Mouse (Mus musculus) kidney, adult 2 months (tissue): ENCODE measurements around the gene Tex45.

Experiments
- CTCF ChIP-seq: fragments of 200-500 bp; conservative IDR thresholded peaks from 2 replicates; pipeline ENCODE4 v1.5.1; 2011; ENCODE audit warnings: low read depth, mild to moderate bottlenecking, control low read depth, low read length, moderate library complexity, mixed read lengths; ENCODE audit not compliant: insufficient read depth, insufficient read length
- POLR2A ChIP-seq: fragments of 200-500 bp; IDR thresholded peaks from one replicate; pipeline ENCODE4 v1.6.1; 2011; ENCODE audit warnings: low read depth, low read length, control low read depth

DNA sequence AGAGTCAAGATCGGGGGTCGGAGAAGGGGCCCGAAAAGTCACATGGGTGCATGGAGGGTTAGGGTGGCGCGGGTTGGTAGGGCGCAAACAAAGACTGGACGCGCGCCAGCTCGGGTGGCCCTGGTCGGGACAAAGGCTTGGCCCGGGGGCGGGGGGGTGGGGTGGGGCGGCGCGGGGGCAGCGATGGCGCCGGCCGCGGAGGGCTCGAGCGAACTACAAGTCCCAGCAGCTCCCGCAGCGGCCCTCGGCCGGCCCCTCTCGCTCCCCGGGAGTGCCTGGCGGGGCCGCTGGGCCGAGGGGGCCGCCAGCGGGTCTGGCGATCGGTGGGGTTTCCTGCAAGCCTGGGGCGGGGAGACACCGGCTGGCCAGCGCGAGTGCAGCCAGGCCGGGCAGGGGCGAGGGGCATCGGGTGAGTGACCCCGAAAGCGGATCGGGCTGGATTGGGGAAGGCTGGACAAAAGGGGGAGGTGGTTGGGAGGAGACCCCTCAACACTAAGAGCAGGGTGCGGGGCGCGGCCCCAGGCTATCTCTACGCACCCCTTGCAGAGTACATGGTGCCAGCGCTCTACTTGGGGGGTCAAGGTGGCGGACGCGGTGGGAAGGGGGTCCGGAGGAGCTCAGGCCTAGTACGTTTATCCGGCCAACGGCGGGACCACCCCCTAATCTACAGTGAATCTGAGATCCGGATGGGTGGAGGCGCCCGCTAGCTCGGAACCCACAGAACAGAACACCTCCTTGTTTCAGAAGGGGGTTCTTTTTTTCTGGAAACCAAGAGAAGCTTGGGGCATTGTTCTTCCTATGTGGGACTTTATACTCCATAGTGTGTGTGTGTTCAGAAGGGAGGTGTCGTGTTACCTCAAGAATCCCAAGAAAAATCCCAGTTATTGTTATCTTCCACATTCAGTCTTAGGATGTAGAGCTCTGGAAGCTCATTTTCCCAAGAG, 22.5 kb downstream of the Tex45 start, which contains the start of gene Zfp358:
- TF ChIP-seq CTCF (no peak), POLR2A (no peak)
